Mouse (Mus musculus) C2C12 (cell line): ENCODE results near the gene Cst8.

Experiments
- CTCF ChIP-seq: IDR thresholded peaks from one replicate; pipeline ENCODE4 v1.5.1; 2011; ENCODE audit not compliant: control insufficient read depth, insufficient read depth, insufficient read length
- MAX ChIP-seq: IDR thresholded peaks from one replicate; pipeline ENCODE4 v1.6.1; 2011; ENCODE audit warnings: mild to moderate bottlenecking, control low read depth
- USF1 ChIP-seq: IDR thresholded peaks from one replicate; pipeline ENCODE4 v1.6.1; 2011; ENCODE audit warnings: low read depth, mild to moderate bottlenecking, control low read depth, moderate library complexity

- no peak for TF ChIP-seq USF1
- TF ChIP-seq CTCF = no peak
- TF ChIP-seq MAX = no peak
These were observed 44.2 kb upstream of the Cst8 start for GRCm38 (mm10) chr2:148754310-148754846.
